Mouse (Mus musculus): ENCODE results near the gene Gm17689. TPM values are rescaled to one million over a fixed set of nuclear protein-coding genes. Genes with fewer than 3 reads are reported as not detected.

The Gm17689 gene
- polyA plus RNA-seq (2015; fragmentation: Nextera tagmentation; extraction: Ambion mirVana): not detected in 2 replicates

- no peak for TF ChIP-seq CTCF (IDR thresholded peaks at IDR 0.05; ENCODE audit: low read depth)
- TF ChIP-seq EP300 (optimal IDR thresholded peaks at IDR 0.05): no peak
- no peak within 1 kb of the TSS for H3K4me3 ChIP-seq (ENCODE audit: low read depth, low read length)
- DNase-seq (ENCODE audit: low spot score) (no peak), ATAC-seq (ENCODE audit: low FRiP score, low TSS enrichment) (no peak)
- no peaks in the 10 kb centered on the region for H3K27me3 ChIP-seq (ENCODE audit: control insufficient read depth, insufficient read depth, low read length)
- H3K4me1 ChIP-seq (replicated peaks; ENCODE audit: control insufficient read depth, insufficient read depth): no peaks in the 10 kb centered on the region
- WGBS: 74% methylated on average over 1 of the region's 1 CpGs
- H3K9me3 ChIP-seq (ENCODE audit: control insufficient read depth, low read length): no peaks in the 10 kb centered on the region
- H3K36me3 ChIP-seq (ENCODE audit: control insufficient read depth, insufficient read depth, low read length): no peaks in the 10 kb centered on the region
- H3K27ac ChIP-seq (replicated peaks): no peak within 1 kb of the TSS
- H3K9ac ChIP-seq (ENCODE audit: low read length): no peak within 1 kb of the TSS
- no peak within 1 kb of the TSS for H3K4me2 ChIP-seq (replicated peaks; ENCODE audit: low read depth)
Measured at GRCm38 (mm10) chr9:36582535-36582934, at the start of gene Gm17689. TSS of gene Gm17689 (minus strand) at chr9:36582635.

- Histone ChIP-seq H3K4me1 (replicated peaks; ENCODE audit: control insufficient read depth, insufficient read depth) (no peaks in the 10 kb centered on the region), H3K4me2 (replicated peaks; ENCODE audit: low read depth) (no peak within 1 kb of the TSS), H3K27me3 (ENCODE audit: control insufficient read depth, insufficient read depth, low read length) (no peaks in the 10 kb centered on the region), H3K4me3 (ENCODE audit: low read depth, low read length) (no peak within 1 kb of the TSS), H3K27ac (replicated peaks) (no peak within 1 kb of the TSS), H3K9me3 (ENCODE audit: control insufficient read depth, low read length) (no peaks in the 10 kb centered on the region), H3K36me3 (ENCODE audit: control insufficient read depth, insufficient read depth, low read length) (no peaks in the 10 kb centered on the region), H3K9ac (ENCODE audit: low read length) (no peak within 1 kb of the TSS)
- no peak for DNase-seq (ENCODE audit: low spot score)
- 92% methylated on average over 2 of the region's 2 CpGs for WGBS
- TF ChIP-seq EP300 (optimal IDR thresholded peaks at IDR 0.05): no peak
- TF ChIP-seq CTCF (IDR thresholded peaks at IDR 0.05; ENCODE audit: low read depth): no peak
- no peak for ATAC-seq (ENCODE audit: low FRiP score, low TSS enrichment)
Measured at GRCm38 (mm10) chr9:36541863-36542262, 40.6 kb downstream of the Gm17689 start, which contains the start of gene Gm5615. TSS of gene Gm5615 (minus strand) at chr9:36541963.

Other genes starting within 250 kb of the Gm17689 start
- not detected in 2 replicates for gene Gm7257, start 150.8 kb downstream of the Gm17689 start, polyA plus RNA-seq (2015; fragmentation: Nextera tagmentation; extraction: Ambion mirVana)
- gene Gm9513, start 107.0 kb downstream of the Gm17689 start, polyA plus RNA-seq (2015; fragmentation: Nextera tagmentation; extraction: Ambion mirVana): not detected in 2 replicates
- gene Gm5615, start 40.7 kb downstream of the Gm17689 start, polyA plus RNA-seq (2015; fragmentation: Nextera tagmentation; extraction: Ambion mirVana): not detected in 2 replicates
- gene A630095E13Rik, start 60.7 kb upstream of the Gm17689 start, polyA plus RNA-seq (2015; fragmentation: Nextera tagmentation; extraction: Ambion mirVana): not detected in 2 replicates
- gene Acrv1, start 110.6 kb upstream of the Gm17689 start, polyA plus RNA-seq (2015; fragmentation: Nextera tagmentation; extraction: Ambion mirVana): 0.05 TPM in 1 of 2 replicates, not detected in the other
- gene Chek1, start 144.4 kb upstream of the Gm17689 start, polyA plus RNA-seq (2015; fragmentation: Nextera tagmentation; extraction: Ambion mirVana): 8.1 and 9.3 TPM in 2 replicates
- 177 and 193 TPM in 2 replicates for gene Stt3a, start 185.0 kb upstream of the Gm17689 start, polyA plus RNA-seq (2015; fragmentation: Nextera tagmentation; extraction: Ambion mirVana)
- 77.3 and 82.5 TPM in 2 replicates for gene Ei24, start 214.8 kb upstream of the Gm17689 start, polyA plus RNA-seq (2015; fragmentation: Nextera tagmentation; extraction: Ambion mirVana)
- 6.8 and 9.0 TPM in 2 replicates for gene Fez1, start 239.2 kb upstream of the Gm17689 start, polyA plus RNA-seq (2015; fragmentation: Nextera tagmentation; extraction: Ambion mirVana)